Mouse (Mus musculus): ENCODE measurements around the gene Nfasc.

GRCm38 (mm10) chr1:132516776-132517175 is 224.8 kb downstream of the Nfasc start:
- TF ChIP-seq CTCF (IDR thresholded peaks at IDR 0.05; ENCODE audit: borderline replicate concordance, insufficient read depth, low read depth, low read length) = no peak
- TF ChIP-seq POLR2A (IDR thresholded peaks at IDR 0.05; ENCODE audit: borderline replicate concordance, insufficient read depth, low read length) = no peak

Measured in cerebellum, adult 2 months (tissue).